Mouse (Mus musculus) heart, postnatal 0 days (tissue): ENCODE results near the gene Nefh. TPM values are rescaled to one million over a fixed set of nuclear protein-coding genes. Genes with fewer than 3 reads are reported as not detected.

Experiments used
- ATAC-seq: fragments of 200-750 bp; cut with Nextera tagmentation; 2 replicates; pipeline ENCODE4 v1.8.0; 2017; ENCODE audit warnings: low read depth, moderate number of reproducible peaks, moderate library complexity; ENCODE audit not compliant: insufficient read depth
- DNase-seq: peaks from one replicate; pipeline ENCODE4 v3.0.0-alpha.2; 2016; ENCODE audit warnings: low spot score
- H3K27ac ChIP-seq: fragments of 300-500 bp; sonication (generic); 2 replicates; pipeline ENCODE4 v1.5.1; 2014; ENCODE audit warnings: low read depth, mild to moderate bottlenecking
- H3K27me3 ChIP-seq: fragments of 300-500 bp; sonication (generic); 2 replicates; pipeline ENCODE4 v1.6.1; 2014; ENCODE audit warnings: low read length, mixed read lengths; ENCODE audit not compliant: control insufficient read depth, insufficient read depth
- H3K36me3 ChIP-seq: fragments of 300-500 bp; sonication (generic); replicated peaks from 2 replicates; pipeline ENCODE4 v1.6.1; 2014; ENCODE audit warnings: low read length, mixed read lengths; ENCODE audit not compliant: control insufficient read depth, insufficient read depth
- H3K4me1 ChIP-seq: fragments of 300-500 bp; sonication (generic); 2 replicates; pipeline ENCODE4 v1.6.1; 2014; ENCODE audit warnings: antibody characterized with exemption; ENCODE audit not compliant: control insufficient read depth, insufficient read depth
- H3K4me2 ChIP-seq: fragments of 300-500 bp; sonication (generic); 2 replicates; pipeline ENCODE4 v1.6.1; 2014; ENCODE audit warnings: low read depth, mild to moderate bottlenecking, low read length, moderate library complexity
- H3K4me3 ChIP-seq: fragments of 300-500 bp; sonication (generic); 2 replicates; pipeline ENCODE4 v1.5.1; 2014; ENCODE audit warnings: low read depth, low read length
- H3K9ac ChIP-seq: fragments of 300-500 bp; sonication (generic); replicated peaks from 2 replicates; pipeline ENCODE4 v1.6.1; 2014; ENCODE audit warnings: low read depth, low read length, mixed read lengths
- H3K9me3 ChIP-seq: fragments of 300-500 bp; sonication (generic); replicated peaks from 2 replicates; pipeline ENCODE4 v1.6.1; 2016; ENCODE audit warnings: low read length; ENCODE audit not compliant: control insufficient read depth
- CTCF ChIP-seq: IDR thresholded peaks from 2 replicates; pipeline ENCODE4 v1.5.1; 2016; ENCODE audit warnings: antibody characterized with exemption, control low read depth, low read depth
- EP300 ChIP-seq: IDR thresholded peaks from 2 replicates; pipeline ENCODE4 v1.6.1; 2016; ENCODE audit warnings: antibody characterized with exemption, low read depth
- WGBS: fragments of 180-500 bp; shearing (Covaris S2); extraction: QIAGEN DNeasy Blood & Tissue Kit; methylation state at CpG from one replicate; pipeline ENCODE4 v1.1.7; 2014; 5-methylcytosine and 5-hydroxymethylcytosine counted together
- polyA plus RNA-seq: library from polyadenylated mRNA; unstranded; fragments of >200 nt; fragmentation: Nextera tagmentation; extraction: Ambion mirVana; gene quantifications from 2 replicates; pipeline ENCODE4 v1.2.1, GENCODE M21; 2015
- total RNA-seq: library from RNA; depleted of rRNA; stranded (reverse); fragments of >200 nt; gene quantifications from 2 replicates; pipeline ENCODE4 v1.2.3, GENCODE M21; 2014; ENCODE audit warnings: low replicate concordance

Gene Nefh
- total and polyA plus RNA-seq, 2 experiments from 2014 or later = 0.04 to 0.07 TPM

- H3K36me3 ChIP-seq = peaks cover 28% of the 10 kb centered on the region
- H3K4me1 ChIP-seq = peaks cover 13% of the 10 kb centered on the region; the same call in 1 of the 2 replicates
- DNase-seq = peak; percentile 71
- H3K4me2 ChIP-seq = no peak overlapping the region
- WGBS = 30% methylated on average over 1 of the region's 1 CpGs
- H3K27me3 ChIP-seq = no peaks in the 10 kb centered on the region
- ATAC-seq = peak; percentile 60; the same call in 1 of the 2 replicates
- peak overlapping the region; percentile 27; the same call in 1 of the 2 replicates for H3K27ac ChIP-seq
- H3K4me3 ChIP-seq = no peak overlapping the region
- H3K9ac ChIP-seq = no peak overlapping the region
- no peak for TF ChIP-seq CTCF
- TF ChIP-seq EP300 = no peak
- no peaks in the 10 kb centered on the region for H3K9me3 ChIP-seq
These were observed 16.8 kb downstream of the Nefh start for GRCm38 (mm10) chr11:4931009-4931601.

GRCm38 (mm10) chr11:4927224-4927623, 20.6 kb downstream of the Nefh start:
- no peak overlapping the region for H3K4me2 ChIP-seq
- DNase-seq = no peak
- H3K27ac ChIP-seq = no peak overlapping the region
- peaks cover 62% of the 10 kb centered on the region for H3K36me3 ChIP-seq
- no peak for ATAC-seq
- H3K9ac ChIP-seq = no peak overlapping the region
- 78% methylated on average over 3 of the region's 3 CpGs for WGBS
- H3K4me1 ChIP-seq = peaks cover 13% of the 10 kb centered on the region; the same call in 1 of the 2 replicates
- no peaks in the 10 kb centered on the region for H3K27me3 ChIP-seq
- H3K4me3 ChIP-seq = no peak overlapping the region
- no peaks in the 10 kb centered on the region for H3K9me3 ChIP-seq
- no peak for TF ChIP-seq EP300
- TF ChIP-seq CTCF = no peak

- no peak overlapping the region for H3K4me3 ChIP-seq
- no peaks in the 10 kb centered on the region for H3K4me1 ChIP-seq
- peaks cover 89% of the 10 kb centered on the region for H3K36me3 ChIP-seq
- no peaks in the 10 kb centered on the region for H3K9me3 ChIP-seq
- WGBS = 67% methylated on average over 7 of the region's 7 CpGs
- no peak for DNase-seq
- no peak overlapping the region for H3K27ac ChIP-seq
- no peak for ATAC-seq
- H3K4me2 ChIP-seq = no peak overlapping the region
- H3K9ac ChIP-seq = no peak overlapping the region
- no peak for TF ChIP-seq EP300
- TF ChIP-seq CTCF = no peak
- no peaks in the 10 kb centered on the region for H3K27me3 ChIP-seq
These were observed 26.1 kb downstream of the Nefh start for GRCm38 (mm10) chr11:4921751-4922150.

GRCm38 (mm10) chr11:4921281-4921680, 26.6 kb downstream of the Nefh start:
- ATAC-seq = no peak
- Histone ChIP-seq H3K36me3 (peaks cover 87% of the 10 kb centered on the region), H3K4me2 (no peak overlapping the region), H3K4me1 (no peaks in the 10 kb centered on the region), H3K27me3 (no peaks in the 10 kb centered on the region), H3K9ac (no peak overlapping the region), H3K4me3 (no peak overlapping the region), H3K27ac (no peak overlapping the region), H3K9me3 (no peaks in the 10 kb centered on the region)
- DNase-seq = no peak
- WGBS = 72% methylated on average over 2 of the region's 2 CpGs
- TF ChIP-seq CTCF (no peak), EP300 (no peak)

- Histone ChIP-seq H3K4me2 (no peak overlapping the region), H3K36me3 (peaks cover 82% of the 10 kb centered on the region), H3K27me3 (no peaks in the 10 kb centered on the region), H3K4me3 (no peak overlapping the region), H3K27ac (no peak overlapping the region), H3K4me1 (no peaks in the 10 kb centered on the region), H3K9ac (no peak overlapping the region), H3K9me3 (no peaks in the 10 kb centered on the region)
- no peak for ATAC-seq
- peak; percentile 59 for DNase-seq
- TF ChIP-seq CTCF (peak; percentile 83), EP300 (no peak)
- WGBS = 36% methylated on average over 1 of the region's 1 CpGs
These were observed 31.8 kb downstream of the Nefh start for GRCm38 (mm10) chr11:4916068-4916467.

- Histone ChIP-seq H3K36me3 (peaks cover 72% of the 10 kb centered on the region), H3K27ac (no peak overlapping the region), H3K4me2 (no peak overlapping the region), H3K9me3 (no peaks in the 10 kb centered on the region), H3K4me3 (no peak overlapping the region), H3K4me1 (no peaks in the 10 kb centered on the region), H3K27me3 (no peaks in the 10 kb centered on the region), H3K9ac (no peak overlapping the region)
- DNase-seq (no peak), ATAC-seq (no peak)
- WGBS = 80% methylated on average over 6 of the region's 6 CpGs
- TF ChIP-seq CTCF (no peak), EP300 (no peak)
These were observed 41.6 kb downstream of the Nefh start for GRCm38 (mm10) chr11:4906231-4906630.
